ENCODE assay signal across 29 mouse cellular contexts in the genomic region with DNA sequence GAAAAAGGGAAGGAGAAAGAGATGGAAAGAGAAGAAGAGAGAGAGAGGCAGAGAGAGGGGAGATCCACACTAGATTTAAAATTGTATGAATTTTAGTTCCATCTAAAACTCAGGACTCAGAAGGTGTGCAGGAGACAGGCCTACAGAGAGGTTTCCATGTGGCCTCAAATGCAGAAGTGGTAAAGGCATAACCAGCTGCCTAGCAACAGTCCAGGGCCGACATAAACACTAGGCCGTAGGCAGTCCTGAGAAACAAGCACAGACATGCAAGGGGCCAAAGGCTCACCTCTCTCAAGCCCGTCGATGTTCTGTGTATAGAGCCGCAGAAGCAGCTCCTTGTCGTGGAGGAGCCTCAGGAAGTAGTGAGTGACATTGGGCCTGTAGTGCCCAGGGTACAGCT. TPM values are rescaled to one million over a fixed set of nuclear protein-coding genes. Genes with fewer than 3 reads are reported as not detected.
DNase-seq lines count a peak whose midpoint lies in the region; ATAC-seq and TF ChIP-seq lines count a peak whose summit lies in the region.
"Had no signal": no experiment of that assay in that cellular context is flagged by ENCODE, and none has a peak within 500 bp of the region (broad histone marks: within the 10 kb centered on the region; RNA-seq: fewer than 3 reads in every experiment).

No protein-coding gene starts in this region.

- no peak overlapping the region for H3K9ac ChIP-seq in lung, postnatal 0 days (replicated peaks; ENCODE audit: low read depth)
- H3K9ac ChIP-seq in ES-E14 (ENCODE audit: insufficient read depth, low read depth, low read length, poor library complexity, severe bottlenecking) = peak overlapping the region; percentile 34; the same call in 1 of the 2 replicates
- H3K9ac ChIP-seq: hindbrain, embryonic 15.5 days; limb, embryonic 12.5 days; liver, postnatal 0 days; midbrain, embryonic 12.5 days; stomach, embryonic 15.5 days had no signal

- no peaks in the 10 kb centered on the region for H3K4me1 ChIP-seq in lung, postnatal 0 days (ENCODE audit: insufficient read depth, low read depth, low read length)
- H3K4me1 ChIP-seq in ES-E14 (ENCODE audit: control insufficient read depth in 2 of 2, insufficient read depth in 2 of 2, low read length in 2 of 2, poor library complexity in 1 of 2) = no peaks in the 10 kb centered on the region

- peak; percentile 37 to 41 for DNase-seq in lung, adult 18-20 months
- no peak for DNase-seq in lung, postnatal 0 days (ENCODE audit: low spot score)
- no peak for DNase-seq in ES-E14 (ENCODE audit: low read depth, low spot score)
- DNase-seq in splenic B cell, adult 2 months (ENCODE audit: low read depth, low spot score) = peak; percentile 61
- no peak for DNase-seq in urinary bladder, adult 18-20 months (ENCODE audit: low spot score in 2 of 2)
- no peak for DNase-seq in right cerebral cortex, adult 18-20 months
- DNase-seq: adrenal gland, adult 8-10 months; cerebellum, adult 9-11 months; heart, postnatal 4 days; kidney, adult 2 months; kidney, postnatal 10 days; liver, postnatal 0 days; right cerebral cortex, postnatal 25 days; thymus, postnatal 25 days had no signal

- 70% methylated on average over 6 of the region's 6 CpGs for WGBS in lung, postnatal 0 days
- 8% methylated on average over 6 of the region's 6 CpGs for WGBS in macrophage (ENCODE audit: missing documents)

- H3K4me3 ChIP-seq in lung, postnatal 0 days (ENCODE audit: low read depth, low read length) = no peak overlapping the region
- H3K4me3 ChIP-seq in ES-E14 (ENCODE audit: insufficient read depth in 1 of 2, low read depth in 1 of 2, low read length in 2 of 2, poor library complexity in 1 of 2, severe bottlenecking in 1 of 2) (no peak overlapping the region), macrophage (ENCODE audit: inconsistent target) (no peak overlapping the region)
- H3K4me3 ChIP-seq: hindbrain, embryonic 15.5 days; limb, embryonic 12.5 days; midbrain, embryonic 12.5 days; stomach, embryonic 15.5 days had no signal

- H3K36me3 ChIP-seq in lung, postnatal 0 days (ENCODE audit: insufficient read depth, low read length) = peaks cover 23% of the 10 kb centered on the region
- H3K36me3 ChIP-seq in ES-E14 (ENCODE audit: control insufficient read depth, insufficient read depth, low read length, poor library complexity, severe bottlenecking) = peaks cover 31% of the 10 kb centered on the region
- H3K36me3 ChIP-seq in macrophage (ENCODE audit: inconsistent target) = no peaks in the 10 kb centered on the region; the same call in 1 of the 2 replicates
- H3K36me3 ChIP-seq in splenic B cell, adult 2 months (ENCODE audit: control insufficient read depth, insufficient read depth, low read length, poor library complexity, severe bottlenecking) = no peaks in the 10 kb centered on the region; the same call in 1 of the 2 replicates

- no peak overlapping the region for H3K4me2 ChIP-seq in lung, postnatal 0 days (replicated peaks; ENCODE audit: low read depth, low read length)
- H3K4me2 ChIP-seq: hindbrain, embryonic 15.5 days; limb, embryonic 12.5 days; liver, embryonic 11.5 days; midbrain, embryonic 12.5 days; stomach, embryonic 15.5 days had no signal

- no peak overlapping the region for H3K27ac ChIP-seq in lung, postnatal 0 days (ENCODE audit: low read length)
- H3K27ac ChIP-seq in ES-E14 (ENCODE audit: insufficient read depth, low read depth, low read length, poor library complexity, severe bottlenecking) = no peak overlapping the region
- peak overlapping the region; percentile 46 for H3K27ac ChIP-seq in macrophage
- H3K27ac ChIP-seq: hindbrain, embryonic 15.5 days; limb, embryonic 12.5 days; midbrain, embryonic 12.5 days; stomach, embryonic 15.5 days had no signal

- TF ChIP-seq CTCF in lung, postnatal 0 days (IDR thresholded peaks at IDR 0.05) = no peak

- H3K79me2 ChIP-seq in macrophage (ENCODE audit: inconsistent target) = peaks cover 42% of the 10 kb centered on the region

- in situ Hi-C loops in ES-E14 (cut with MboI; ENCODE audit: low sequenced_read_pairs in 2 of 2, unreplicated experiment in 2 of 2) = no loop called here

- H3K27me3 ChIP-seq in lung, postnatal 0 days (replicated peaks; ENCODE audit: insufficient read depth, low read length) = no peaks in the 10 kb centered on the region
- no peaks in the 10 kb centered on the region for H3K27me3 ChIP-seq in splenic B cell, adult 2 months (ENCODE audit: control insufficient read depth, insufficient read depth, low read length, poor library complexity, severe bottlenecking)
- H3K27me3 ChIP-seq: hindbrain, embryonic 15.5 days; limb, embryonic 12.5 days; midbrain, embryonic 12.5 days; stomach, embryonic 15.5 days had no signal

- H3K9me3 ChIP-seq in lung, postnatal 0 days (ENCODE audit: low read length) = no peaks in the 10 kb centered on the region
- H3K9me3 ChIP-seq in ES-E14 (ENCODE audit: control insufficient read depth, insufficient read depth, low read depth, low read length) = no peaks in the 10 kb centered on the region
- H3K9me3 ChIP-seq: hindbrain, embryonic 15.5 days; limb, embryonic 12.5 days; midbrain, embryonic 12.5 days; stomach, embryonic 15.5 days had no signal

- no peak for ATAC-seq in lung, postnatal 0 days
- ATAC-seq: liver, postnatal 0 days had no signal

- TF ChIP-seq EP300 in lung, postnatal 0 days (IDR thresholded peaks at IDR 0.05) = no peak

TF ChIP-seq in ES-E14, 5 proteins besides CTCF, POLR2A, EP300 and RAD21:
- TF ChIP-seq ZNF384 (IDR thresholded peaks at IDR 0.05; ENCODE audit: low read depth, low read length) (no peak), HCFC1 (IDR thresholded peaks at IDR 0.05; ENCODE audit: borderline replicate concordance, insufficient read depth, low read length) (no peak), ZC3H11A (IDR thresholded peaks at IDR 0.05; ENCODE audit: borderline replicate concordance, low read depth, low read length) (no peak), MAFK (IDR thresholded peaks at IDR 0.05; ENCODE audit: insufficient read depth, low read depth, low read length) (no peak), CHD2 (IDR thresholded peaks at IDR 0.05; ENCODE audit: low read depth, low read length) (no peak)

RNA-seq across cellular contexts. Expression of a gene that starts 4.4 kb away (rescaled TPM):
- polyA plus RNA-seq in lung, postnatal 0 days (2015; fragmentation: Nextera tagmentation; extraction: Ambion mirVana) = 157 and 164 TPM in 2 replicates
- 164 and 199 TPM in 2 replicates for total RNA-seq in ES-E14 (2012; rRNA removed)
- total RNA-seq in macrophage (2018; cell fraction: chromatin; rRNA removed) = 100 to 1,000 TPM in 10 of 26 experiments, 10 to 100 TPM in 16; 28.9 to 116 (median 90.9) TPM
- total RNA-seq in macrophage (2018; cell fraction: cytosol; rRNA removed) = 100 to 1,000 TPM in 5 of 26 experiments, 10 to 100 TPM in 21; 63.6 to 113 (median 82.2) TPM
- 100 to 1,000 TPM in 3 of 26 experiments, 10 to 100 TPM in 23; 38.2 to 110 (median 77.6) TPM for total RNA-seq in macrophage (2018; cell fraction: nucleus; rRNA removed)
- polyA plus RNA-seq in macrophage (2018) = 77.6 to 104 TPM (median 78.6 TPM) in 3 replicates

RNA-seq across cellular contexts. Expression of a gene that starts 4.7 kb away (rescaled TPM):
- 23.7 and 25.8 TPM in 2 replicates for polyA plus RNA-seq in lung, postnatal 0 days (2015; fragmentation: Nextera tagmentation; extraction: Ambion mirVana)
- 18.2 and 26.3 TPM in 2 replicates for total RNA-seq in ES-E14 (2012; rRNA removed)
- total RNA-seq in macrophage (2018; cell fraction: chromatin; rRNA removed) = 10 to 100 TPM in 21 of 26 experiments, 1 to 10 TPM in 5; 4.8 to 63.7 (median 24.2) TPM
- 10 to 100 TPM in 2 of 26 experiments, 1 to 10 TPM in 24; 4.3 to 12.6 (median 7.9) TPM for total RNA-seq in macrophage (2018; cell fraction: cytosol; rRNA removed)
- 10 to 100 TPM in 18 of 26 experiments, 1 to 10 TPM in 8; 1.8 to 43.3 (median 15.4) TPM for total RNA-seq in macrophage (2018; cell fraction: nucleus; rRNA removed)
- 4.8 to 16.9 TPM (median 7.6 TPM) in 3 replicates for polyA plus RNA-seq in macrophage (2018)

RNA-seq across cellular contexts. Expression of a gene that starts 20.0 kb away (rescaled TPM):
- polyA plus RNA-seq in lung, postnatal 0 days (2015; fragmentation: Nextera tagmentation; extraction: Ambion mirVana) = 69.1 and 81.7 TPM in 2 replicates
- 21.6 and 31.5 TPM in 2 replicates for total RNA-seq in ES-E14 (2012; rRNA removed)
- total RNA-seq in macrophage (2018; cell fraction: chromatin; rRNA removed) = 10 to 100 TPM in 25 of 26 experiments, 1 to 10 TPM in 1; 9.6 to 47.6 (median 33.2) TPM
- 10 to 100 TPM in 23 of 26 experiments, 1 to 10 TPM in 3; 8.5 to 22.0 (median 15.2) TPM for total RNA-seq in macrophage (2018; cell fraction: cytosol; rRNA removed)
- 10 to 100 TPM; 10.3 to 41.1 (median 23.3) TPM for total RNA-seq in macrophage (2018; cell fraction: nucleus; rRNA removed)
- polyA plus RNA-seq in macrophage (2018) = 8.0 to 19.0 TPM (median 14.4 TPM) in 3 replicates

RNA-seq across cellular contexts. Expression of a gene that starts 20.6 kb away (rescaled TPM):
- 63.6 and 68.0 TPM in 2 replicates for polyA plus RNA-seq in lung, postnatal 0 days (2015; fragmentation: Nextera tagmentation; extraction: Ambion mirVana)
- total RNA-seq in ES-E14 (2012; rRNA removed) = 60.5 and 90.0 TPM in 2 replicates
- 100 to 1,000 TPM in 17 of 26 experiments, 10 to 100 TPM in 9; 39.0 to 216 (median 118) TPM for total RNA-seq in macrophage (2018; cell fraction: chromatin; rRNA removed)
- 10 to 100 TPM; 31.5 to 61.1 (median 40.2) TPM for total RNA-seq in macrophage (2018; cell fraction: cytosol; rRNA removed)
- total RNA-seq in macrophage (2018; cell fraction: nucleus; rRNA removed) = 100 to 1,000 TPM in 7 of 26 experiments, 10 to 100 TPM in 19; 43.7 to 186 (median 83.1) TPM
- 18.7 to 48.4 TPM (median 41.3 TPM) in 3 replicates for polyA plus RNA-seq in macrophage (2018)

RNA-seq across cellular contexts. Expression of a gene that starts 21.2 kb away (rescaled TPM):
- polyA plus RNA-seq in lung, postnatal 0 days (2015; fragmentation: Nextera tagmentation; extraction: Ambion mirVana) = not detected in 2 replicates
- 0.89 and 1.6 TPM in 2 replicates for total RNA-seq in ES-E14 (2012; rRNA removed)
- 1 to 10 TPM in 1 of 26 experiments, under 1 TPM in 1, not detected in 24; 0.82 to 2.4 TPM for total RNA-seq in macrophage (2018; cell fraction: chromatin; rRNA removed)
- not detected for total RNA-seq in macrophage (2018; cell fraction: cytosol; rRNA removed)
- total RNA-seq in macrophage (2018; cell fraction: nucleus; rRNA removed) = not detected
- not detected in 3 replicates for polyA plus RNA-seq in macrophage (2018)
- total RNA-seq: gastrocnemius, postnatal 4 days; layer of hippocampus, postnatal 25 days; MEL had no signal
- polyA plus RNA-seq: embryonic facial prominence, embryonic 11.5 days; forebrain, embryonic 11.5 days; heart, embryonic 16.5 days; hindbrain, embryonic 15.5 days; intestine, embryonic 14.5 days; kidney, adult 2 months; liver, embryonic 11.5 days; liver, postnatal 0 days; neural tube, embryonic 11.5 days; spleen, adult 2 months; stomach, embryonic 15.5 days had no signal

Comparison
In these comparisons a context has a peak if more than half of its experiments do, and no peak if none do; other contexts are left out.
1. DNase-seq: peak in lung, adult 18-20 months (2 of 2) and splenic B cell, adult 2 months (single experiment); none in lung, postnatal 0 days (single experiment), ES-E14 (single experiment), urinary bladder, adult 18-20 months (0 of 2) and right cerebral cortex, adult 18-20 months (single experiment).